Mouse (Mus musculus) kidney, postnatal 0 days (tissue): ENCODE measurements at regions not wholly inside any gene's neighbourhood (a gene's known extent, or its start where the extent isn't known, plus 50 kb on each side); places are given as distances from the start of the nearest gene placed in this dataset.
A peak's percentile ranks its signal among the peaks of the same experiment; 100 is the strongest.

ENCODE experiments used
- ATAC-seq: fragments of 200-750 bp; cut with Nextera tagmentation; replicated peaks from 2 replicates; pipeline ENCODE4 v1.8.0; 2017; ENCODE audit warnings: low read depth, moderate number of reproducible peaks, moderate TSS enrichment, moderate library complexity; ENCODE audit not compliant: low FRiP score
- DNase-seq: peaks from one replicate; pipeline ENCODE4 v3.0.0-alpha.2; 2016; ENCODE audit warnings: low spot score
- H3K27ac ChIP-seq: fragments of 300-500 bp; sonication (generic); 2 replicates; pipeline ENCODE4 v1.5.1; 2014; ENCODE audit warnings: mild to moderate bottlenecking
- H3K27me3 ChIP-seq: fragments of 300-500 bp; sonication (generic); 2 replicates; pipeline ENCODE4 v1.6.1; 2014; ENCODE audit warnings: low read length, mixed read lengths; ENCODE audit not compliant: insufficient read depth
- H3K36me3 ChIP-seq: fragments of 300-500 bp; sonication (generic); 2 replicates; pipeline ENCODE4 v1.6.1; 2014; ENCODE audit warnings: low read length, mixed read lengths; ENCODE audit not compliant: insufficient read depth
- H3K4me1 ChIP-seq: fragments of 300-500 bp; sonication (generic); replicated peaks from 2 replicates; pipeline ENCODE4 v1.6.1; 2014; ENCODE audit warnings: antibody characterized with exemption, low read length, mixed read lengths; ENCODE audit not compliant: insufficient read depth
- H3K4me2 ChIP-seq: fragments of 300-500 bp; sonication (generic); 2 replicates; pipeline ENCODE4 v1.6.1; 2014; ENCODE audit warnings: mild to moderate bottlenecking, low read length, moderate library complexity, mixed read lengths
- H3K4me3 ChIP-seq: fragments of 300-500 bp; sonication (generic); replicated peaks from 2 replicates; pipeline ENCODE4 v1.5.1; 2014; ENCODE audit warnings: low read depth, low read length
- H3K9ac ChIP-seq: fragments of 300-500 bp; sonication (generic); 2 replicates; pipeline ENCODE4 v1.6.1; 2014; ENCODE audit warnings: low read depth, low read length
- H3K9me3 ChIP-seq: fragments of 300-500 bp; sonication (generic); replicated peaks from 2 replicates; pipeline ENCODE4 v1.6.1; 2016; ENCODE audit warnings: low read length, inconsistent platforms, mixed read lengths
- CTCF ChIP-seq: IDR thresholded peaks from 2 replicates; pipeline ENCODE4 v1.5.1; 2016; ENCODE audit warnings: antibody characterized with exemption, low read depth, mild to moderate bottlenecking, moderate library complexity
- WGBS: fragments of 180-500 bp; shearing (Covaris S2); extraction: QIAGEN DNeasy Blood & Tissue Kit; methylation state at CpG from one replicate; pipeline ENCODE4 v1.1.7; 2014; 5-methylcytosine and 5-hydroxymethylcytosine counted together

DNA sequence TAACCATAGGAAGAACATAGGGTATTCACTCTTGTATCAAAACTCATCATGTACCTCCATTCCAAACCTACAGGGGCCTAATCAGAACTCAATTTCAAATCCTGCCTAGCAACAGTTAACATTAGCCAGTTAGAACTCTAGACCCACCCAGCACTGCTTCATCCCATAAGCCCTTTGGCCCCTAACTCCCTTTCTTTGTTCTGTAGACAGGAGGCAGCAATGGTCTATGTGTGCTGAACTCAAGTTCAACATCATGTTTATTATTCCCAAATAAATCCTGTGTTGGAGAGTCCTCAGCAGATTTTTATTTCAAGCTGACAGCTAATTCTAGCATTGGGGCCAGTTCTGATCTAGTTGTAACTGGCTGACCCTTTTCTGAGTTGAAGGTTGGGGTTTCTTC is 112.2 kb downstream of the Ipo8 start:
- no peaks in the 10 kb centered on the region for H3K4me1 ChIP-seq
- no peak overlapping the region for H3K4me2 ChIP-seq
- H3K4me3 ChIP-seq: no peak overlapping the region
- DNase-seq: peak; percentile 60
- ATAC-seq: no peak
- no peak overlapping the region for H3K9ac ChIP-seq
- H3K36me3 ChIP-seq: no peaks in the 10 kb centered on the region
- no peak overlapping the region for H3K27ac ChIP-seq
- no peaks in the 10 kb centered on the region for H3K27me3 ChIP-seq
- no peaks in the 10 kb centered on the region for H3K9me3 ChIP-seq
- TF ChIP-seq CTCF: peak; percentile 34; the same call in 1 of the 2 replicates

DNA sequence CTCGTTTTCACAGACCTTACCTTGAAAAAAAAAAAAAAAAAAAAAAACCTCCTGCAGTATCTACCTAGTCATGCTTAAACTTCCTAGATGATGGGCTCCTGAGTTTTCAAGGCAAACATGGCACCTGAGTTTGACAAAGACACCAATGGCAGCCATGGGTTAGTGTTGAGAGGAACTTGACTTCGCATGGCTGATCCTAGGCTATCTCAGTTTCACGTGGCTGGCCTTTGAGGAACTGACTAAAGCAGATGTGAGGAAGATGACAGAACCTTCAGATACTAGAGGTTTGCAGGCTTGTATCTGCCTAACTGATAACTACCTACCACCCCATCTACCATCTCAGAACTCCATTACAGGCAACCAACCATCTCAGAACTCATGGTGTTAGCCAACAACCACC is 120.9 kb downstream of the Ipo8 start:
- ATAC-seq: no peak
- 79% methylated on average over 3 of the region's 3 CpGs for WGBS

DNA sequence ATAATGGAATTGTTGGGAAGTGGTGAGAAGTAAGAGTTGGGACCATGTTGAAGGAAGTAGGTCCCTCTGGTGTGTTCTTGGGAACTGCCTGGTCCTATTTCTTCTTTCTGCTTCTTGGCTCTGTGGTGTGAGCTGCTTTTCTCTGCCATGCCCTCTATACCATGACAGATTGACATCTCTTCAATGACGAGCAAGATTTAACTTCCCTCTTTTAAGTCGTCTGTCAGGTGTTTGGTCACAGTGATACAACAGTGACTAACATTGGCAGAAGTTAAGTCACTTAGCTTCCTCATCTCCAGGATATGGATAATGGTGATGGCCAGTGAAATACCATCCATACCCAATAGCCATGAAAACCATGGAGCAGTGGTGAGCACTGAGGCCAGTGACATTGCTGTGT is 122.9 kb downstream of the Ipo8 start:
- Histone ChIP-seq H3K4me1 (no peaks in the 10 kb centered on the region), H3K27me3 (no peaks in the 10 kb centered on the region), H3K4me3 (no peak overlapping the region), H3K4me2 (no peak overlapping the region), H3K9ac (no peak overlapping the region), H3K9me3 (no peaks in the 10 kb centered on the region), H3K27ac (no peak overlapping the region), H3K36me3 (no peaks in the 10 kb centered on the region)
- no peak for DNase-seq
- no peak for TF ChIP-seq CTCF
- no peak for ATAC-seq
- WGBS: 78% methylated on average over 2 of the region's 2 CpGs

More for the DNA sequence above, 120.9 kb downstream of the Ipo8 start:
- no peak for TF ChIP-seq CTCF
- Histone ChIP-seq H3K4me3 (no peak overlapping the region), H3K9me3 (no peaks in the 10 kb centered on the region), H3K27ac (no peak overlapping the region), H3K27me3 (no peaks in the 10 kb centered on the region), H3K9ac (no peak overlapping the region), H3K36me3 (no peaks in the 10 kb centered on the region), H3K4me1 (no peaks in the 10 kb centered on the region), H3K4me2 (no peak overlapping the region)
- no peak for DNase-seq

DNA sequence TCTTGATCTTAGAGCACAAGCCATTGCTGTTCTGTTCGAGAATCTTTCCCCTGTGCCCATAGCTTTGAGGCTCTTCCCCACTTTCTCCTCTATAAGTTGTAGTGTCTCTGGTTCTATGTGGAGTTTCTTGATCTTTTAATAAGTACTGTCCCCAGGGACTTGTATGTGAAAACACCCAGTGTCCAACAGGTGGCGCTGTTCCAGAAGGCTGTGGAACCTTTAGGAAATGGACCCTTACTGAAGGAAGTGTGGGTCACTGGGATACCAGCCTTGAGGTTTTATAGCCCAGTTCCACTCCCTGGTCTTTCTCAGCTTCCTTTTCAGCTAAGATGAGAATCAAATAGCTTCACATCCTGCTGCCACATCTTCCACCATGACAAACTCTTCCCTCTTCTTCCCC is 125.6 kb downstream of the Ipo8 start:
- Histone ChIP-seq H3K36me3 (no peaks in the 10 kb centered on the region), H3K4me3 (no peak overlapping the region), H3K9me3 (no peaks in the 10 kb centered on the region), H3K27me3 (no peaks in the 10 kb centered on the region), H3K9ac (no peak overlapping the region), H3K4me1 (no peaks in the 10 kb centered on the region), H3K4me2 (no peak overlapping the region), H3K27ac (no peak overlapping the region)
- peak; percentile 72 for TF ChIP-seq CTCF
- ATAC-seq (no peak), DNase-seq (peak; percentile 40)
- WGBS: 41% methylated on average over 2 of the region's 2 CpGs

DNA sequence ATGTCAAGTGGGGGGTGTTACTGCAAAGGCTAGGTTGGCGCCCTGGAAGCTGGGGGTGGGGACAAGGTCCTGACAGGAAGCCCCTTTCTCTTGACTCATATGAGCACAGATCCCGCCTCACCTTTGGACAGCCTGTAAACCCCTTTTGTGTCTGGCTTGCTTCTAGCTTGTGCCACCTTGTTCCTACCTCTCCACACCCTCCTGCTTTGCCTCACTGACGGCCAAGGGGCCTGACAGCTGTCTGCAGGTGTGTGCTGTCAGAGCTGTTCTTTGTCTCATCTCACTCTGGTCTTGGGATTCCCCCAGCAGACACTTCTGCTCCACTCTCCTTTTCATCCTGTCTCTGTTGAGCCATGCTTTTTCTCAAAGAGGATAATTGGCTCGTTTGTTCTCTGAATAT is 137.9 kb downstream of the Ipo8 start:
- Histone ChIP-seq H3K4me1 (no peaks in the 10 kb centered on the region), H3K27ac (no peak overlapping the region), H3K9me3 (no peaks in the 10 kb centered on the region), H3K36me3 (no peaks in the 10 kb centered on the region), H3K27me3 (no peaks in the 10 kb centered on the region), H3K9ac (no peak overlapping the region), H3K4me3 (no peak overlapping the region), H3K4me2 (no peak overlapping the region)
- DNase-seq (no peak), ATAC-seq (no peak)
- 41% methylated on average over 4 of the region's 4 CpGs for WGBS
- TF ChIP-seq CTCF: no peak

DNA sequence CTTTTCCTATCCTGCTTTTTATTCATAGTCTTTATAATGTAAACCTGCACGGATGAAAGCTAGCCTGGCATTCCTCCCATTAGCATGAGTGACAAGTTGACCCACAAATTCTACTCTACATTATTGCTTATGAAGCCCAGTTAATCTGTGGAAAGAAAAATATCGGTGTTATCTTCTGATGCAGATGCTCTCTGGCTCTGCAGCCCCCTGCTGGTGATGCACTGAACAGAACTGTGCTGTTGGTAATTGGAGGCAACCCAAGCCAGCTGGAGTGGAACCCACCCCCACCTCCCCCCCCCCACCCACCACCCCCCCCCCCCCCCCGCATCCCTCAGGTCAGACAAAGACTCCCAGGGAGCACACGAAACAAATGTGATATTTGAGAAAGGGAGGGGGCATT is 143.5 kb downstream of the Ipo8 start:
- Histone ChIP-seq H3K27ac (no peak overlapping the region), H3K4me1 (no peaks in the 10 kb centered on the region), H3K4me2 (no peak overlapping the region), H3K9me3 (no peaks in the 10 kb centered on the region), H3K4me3 (no peak overlapping the region), H3K27me3 (no peaks in the 10 kb centered on the region), H3K36me3 (no peaks in the 10 kb centered on the region), H3K9ac (no peak overlapping the region)
- TF ChIP-seq CTCF: peak; percentile 75
- peak; percentile 81 for DNase-seq
- 32% methylated on average over 3 of the region's 4 CpGs for WGBS
- no peak for ATAC-seq

DNA sequence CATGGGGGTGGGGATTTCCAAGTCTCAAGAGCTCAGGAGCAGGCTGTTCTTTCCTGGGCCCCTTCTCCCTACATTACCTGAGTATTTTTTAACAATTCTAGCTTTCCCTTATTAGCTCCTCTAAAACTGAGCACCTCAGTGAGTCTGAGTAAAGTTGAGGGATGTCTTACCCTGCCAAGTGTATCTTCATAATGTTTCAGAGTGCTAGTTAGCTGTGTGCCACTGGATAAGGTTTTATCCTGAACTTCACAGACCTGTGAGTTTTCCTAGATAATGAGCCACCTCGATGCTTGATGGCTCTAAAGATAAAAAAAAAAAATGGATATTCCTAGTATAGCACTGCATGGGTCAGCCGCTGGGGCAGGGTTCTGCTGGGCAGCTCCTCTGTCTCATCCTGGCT is 171.1 kb downstream of the Ipo8 start:
- no peak overlapping the region for H3K4me3 ChIP-seq
- no peaks in the 10 kb centered on the region for H3K36me3 ChIP-seq
- no peak overlapping the region for H3K9ac ChIP-seq
- H3K27me3 ChIP-seq: no peaks in the 10 kb centered on the region
- TF ChIP-seq CTCF: no peak
- H3K9me3 ChIP-seq: no peaks in the 10 kb centered on the region
- H3K4me1 ChIP-seq: no peaks in the 10 kb centered on the region
- DNase-seq (no peak), ATAC-seq (no peak)
- 70% methylated on average over 2 of the region's 2 CpGs for WGBS
- no peak overlapping the region for H3K4me2 ChIP-seq
- H3K27ac ChIP-seq: no peak overlapping the region
